Mouse (Mus musculus) adrenal gland, adult (tissue): Measurements from ENCODE around the gene Brip1.

ENCODE experiments used
- DNase-seq, 2 experiments: peaks; one replicate each; pipeline ENCODE4 v3.0.0; 2022 to 2023; ENCODE audit warnings: low spot score in 1 of 2; ENCODE audit not compliant: inconsistent age in 2 of 2

Brip1 gene

GRCm38 (mm10) chr11:86201037-86201786 is at the start of gene Brip1:
Gene Brip1, minus strand, starts transcription at chr11:86201193.
- peak; percentile 92 to 97 for DNase-seq

DNA sequence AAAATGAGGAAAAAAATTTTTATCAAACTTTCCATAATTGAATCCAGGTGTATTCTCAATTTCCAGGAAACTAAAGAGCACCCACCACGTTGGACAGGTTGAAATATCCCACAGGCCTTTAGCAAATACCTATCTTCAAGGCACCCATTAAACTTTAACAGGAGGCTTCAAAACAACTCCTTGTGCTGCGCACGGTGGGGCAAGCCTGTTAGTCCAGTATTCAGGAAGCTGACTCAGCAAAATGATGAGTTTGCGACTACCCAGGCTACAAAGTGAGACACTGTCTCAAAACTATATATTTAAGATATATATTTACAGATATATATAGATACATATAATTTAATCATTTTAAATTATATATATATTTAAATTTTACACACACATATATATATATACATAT is 31.5 kb upstream of the Brip1 start:
- no peak for DNase-seq

DNA sequence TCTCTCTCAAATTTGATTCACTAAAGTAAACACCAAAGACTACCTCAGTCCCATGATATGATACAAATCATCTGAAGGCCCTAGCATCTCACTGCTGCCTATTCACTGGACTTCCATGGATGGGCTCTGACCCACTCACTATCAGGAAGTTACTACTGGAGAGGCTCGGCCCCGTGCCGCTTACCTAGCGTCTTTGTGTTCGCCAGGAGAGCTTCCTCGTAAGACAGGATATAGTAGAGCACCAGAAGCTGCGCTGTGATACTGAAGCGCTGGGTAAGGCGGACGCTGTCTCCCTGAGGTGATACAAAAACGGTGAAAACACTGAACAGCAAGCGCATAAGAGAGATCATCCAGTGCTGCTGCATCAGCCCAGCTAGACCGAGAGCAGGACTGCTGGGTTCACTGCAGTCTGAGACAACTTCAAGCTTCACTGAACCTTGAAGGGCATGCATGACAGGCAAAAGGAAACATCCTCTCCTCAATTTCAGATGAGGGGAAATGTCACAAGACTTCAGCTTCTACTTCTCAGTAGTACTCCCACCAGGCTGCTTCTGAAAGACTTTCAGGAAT is 30.9 kb upstream of the Brip1 start:
- no peak for DNase-seq

- no peak for DNase-seq
Measured at GRCm38 (mm10) chr11:86226646-86227180, 25.7 kb upstream of the Brip1 start.

GRCm38 (mm10) chr11:86225761-86226160 is 24.8 kb upstream of the Brip1 start:
- no peak for DNase-seq

GRCm38 (mm10) chr11:86211803-86212202 is 10.8 kb upstream of the Brip1 start:
- DNase-seq, result no peak

DNA sequence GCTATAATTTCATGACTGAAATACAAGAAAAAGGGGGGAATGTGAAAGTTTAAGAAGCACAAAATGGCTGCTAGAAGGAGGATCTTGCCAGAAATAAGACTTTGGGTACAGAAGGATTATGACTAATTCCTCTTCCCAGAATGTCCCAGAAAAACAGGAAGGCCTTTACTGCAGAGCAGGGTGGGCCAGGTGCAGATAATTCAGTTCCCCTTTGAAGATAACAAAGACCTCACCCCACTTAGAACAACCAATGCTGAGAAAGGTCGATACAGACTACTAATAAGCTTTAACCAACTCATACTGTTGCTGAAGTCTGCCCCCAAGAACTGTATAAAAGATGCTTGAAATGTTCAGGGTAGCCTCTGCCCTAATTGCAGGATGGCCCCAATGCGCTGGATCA is 8.1 kb upstream of the Brip1 start:
- no peak for DNase-seq

DNA sequence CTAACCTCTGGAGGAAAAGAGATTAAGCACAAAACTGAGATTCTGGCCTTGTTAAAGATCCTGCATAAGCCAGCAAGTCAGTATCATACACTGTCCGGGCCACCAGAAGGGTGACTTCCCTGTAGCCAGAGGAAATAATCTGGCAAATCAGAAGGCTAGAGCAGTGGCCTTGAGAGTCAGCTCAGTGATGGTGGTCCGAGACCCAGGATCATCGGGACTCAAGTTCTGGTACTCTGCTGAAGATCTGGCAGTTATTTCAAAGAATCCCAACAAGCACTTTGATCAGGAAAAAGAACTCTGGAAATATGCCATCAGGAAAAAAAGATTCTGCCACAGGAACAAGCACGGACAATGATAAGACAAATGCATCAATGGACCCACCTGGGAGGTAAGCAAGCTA is 4.9 kb upstream of the Brip1 start:
- DNase-seq, result no peak

DNA sequence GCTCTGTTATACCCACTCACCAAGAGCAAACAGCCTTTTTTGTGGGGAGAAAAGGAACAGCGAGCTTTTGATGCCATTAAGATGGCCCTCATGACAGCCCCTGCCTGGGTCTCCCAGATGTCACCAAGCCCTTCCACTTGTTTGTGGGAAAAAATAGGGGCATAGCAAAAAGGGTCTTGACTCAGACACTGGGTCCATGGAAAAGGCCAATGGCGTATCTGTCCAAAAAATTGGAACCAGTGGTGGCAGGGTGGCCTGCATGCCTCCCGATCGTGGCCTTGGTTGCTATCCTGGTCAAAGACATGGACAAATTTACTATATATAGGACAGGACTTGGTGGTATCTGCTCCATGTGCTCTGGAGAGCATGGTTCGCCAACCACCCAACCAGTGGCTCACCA is 4.0 kb upstream of the Brip1 start:
- no peak for DNase-seq

DNA sequence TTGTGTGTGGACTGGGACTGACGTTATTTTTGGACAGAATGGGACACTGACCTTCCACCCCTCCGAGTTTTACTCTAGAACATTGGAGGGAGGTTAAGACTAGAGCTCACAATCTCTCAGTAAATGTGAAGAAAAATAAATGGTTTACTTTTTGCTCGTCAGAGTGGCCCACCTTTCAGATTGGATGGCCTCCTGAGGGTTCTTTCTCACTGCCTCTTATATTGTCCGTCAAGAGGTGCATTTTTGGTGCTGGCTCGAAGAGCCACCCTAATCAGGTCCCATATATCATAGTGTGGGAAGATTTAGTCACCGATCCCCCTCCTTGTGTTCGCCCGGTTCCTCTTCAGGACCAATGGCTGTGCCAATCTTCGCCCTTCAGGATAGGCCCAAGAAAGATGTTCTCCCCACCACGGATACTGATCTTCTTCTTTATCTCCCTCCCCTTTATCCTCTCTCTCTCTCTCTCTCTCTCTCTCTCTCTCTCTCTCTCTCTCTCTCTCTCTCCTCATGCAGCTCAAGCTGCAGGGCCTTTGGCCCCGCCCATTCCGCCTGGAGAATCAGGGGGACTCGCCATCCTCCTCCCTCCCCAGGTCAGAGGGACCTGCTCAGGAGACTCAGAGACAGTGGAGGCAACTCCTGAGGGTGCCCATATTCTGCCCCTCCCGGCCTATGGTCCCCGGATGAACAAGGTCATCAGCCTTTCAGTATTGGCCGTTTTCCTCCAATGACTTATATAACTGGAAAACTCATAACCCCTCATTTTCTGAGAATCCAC is 1.1 kb upstream of the Brip1 start:
- peak; percentile 36 to 70 for DNase-seq

DNA sequence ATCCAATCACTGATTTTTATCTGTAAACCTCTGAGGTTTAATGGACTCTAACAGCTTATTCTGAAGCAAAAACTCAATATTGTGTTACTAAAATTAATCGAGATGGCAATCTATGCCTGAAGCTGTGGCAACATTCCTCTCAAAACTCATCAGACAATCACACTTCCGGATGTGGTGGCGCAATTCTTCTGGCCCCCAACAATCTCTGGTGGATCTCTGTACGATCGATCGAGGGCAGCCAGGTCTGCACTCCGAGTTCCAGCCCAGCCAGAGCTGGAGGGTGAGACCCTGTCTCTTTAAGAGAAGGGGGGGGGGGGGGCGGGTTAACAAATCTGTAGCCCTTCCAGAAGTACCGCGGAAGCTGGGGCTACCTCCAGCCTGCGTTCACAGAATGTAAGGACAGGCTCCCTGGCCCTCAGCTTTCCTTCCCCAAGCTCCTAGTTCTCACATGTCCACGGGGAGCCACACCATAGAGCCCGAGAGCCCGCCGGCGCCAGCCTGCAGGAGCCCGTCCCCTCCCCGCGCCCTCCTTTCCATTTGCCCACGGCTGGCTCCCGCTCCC is 452 bp downstream of the Brip1 start:
- DNase-seq, result peak in 1 of 2 experiments; percentile 15

GRCm38 (mm10) chr11:86199733-86200132 is 1.3 kb downstream of the Brip1 start:
- DNase-seq, result no peak

GRCm38 (mm10) chr11:86185224-86185623 is 15.8 kb downstream of the Brip1 start:
- DNase-seq, result peak in 1 of 2 experiments; percentile 58

DNA sequence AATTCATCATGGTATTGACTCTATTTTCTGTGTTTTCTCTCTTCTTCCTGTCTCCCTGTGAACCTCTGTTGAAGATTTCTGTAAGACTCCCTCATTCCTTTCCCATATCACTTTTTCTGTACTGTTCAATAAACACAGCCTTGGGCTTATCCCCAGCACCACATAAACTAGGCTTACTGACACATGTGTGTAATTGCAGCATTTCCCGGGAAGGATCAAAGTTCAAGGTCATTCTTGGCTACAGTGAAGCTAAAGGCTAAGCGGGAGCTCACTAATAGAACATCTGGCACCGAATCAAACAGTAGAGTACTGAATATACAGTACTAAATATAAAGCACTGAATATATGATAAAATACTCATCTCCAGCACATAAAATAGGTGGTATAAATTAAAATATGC is 25.2 kb downstream of the Brip1 start:
- peak in 1 of 2 experiments; percentile 66 for DNase-seq

DNA sequence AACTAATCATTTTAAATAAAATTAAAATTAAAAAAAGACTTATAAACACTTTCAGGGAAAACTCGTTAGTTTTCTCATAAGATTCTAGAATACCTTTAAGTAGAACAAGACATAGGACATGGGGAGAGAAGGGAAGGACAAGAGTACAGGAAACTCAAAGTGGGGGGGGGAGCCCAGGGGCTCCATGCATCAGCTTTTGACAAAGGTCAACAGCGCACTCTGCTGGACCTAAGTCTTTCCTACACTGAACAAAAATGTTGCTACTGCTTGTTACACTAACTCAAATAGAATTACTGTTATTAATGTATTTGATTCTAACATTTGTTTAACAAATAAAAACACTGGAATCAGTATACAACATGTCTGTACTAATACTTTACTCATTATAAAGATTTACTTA is 26.8 kb downstream of the Brip1 start:
- DNase-seq, result peak; percentile 42 to 82

DNA sequence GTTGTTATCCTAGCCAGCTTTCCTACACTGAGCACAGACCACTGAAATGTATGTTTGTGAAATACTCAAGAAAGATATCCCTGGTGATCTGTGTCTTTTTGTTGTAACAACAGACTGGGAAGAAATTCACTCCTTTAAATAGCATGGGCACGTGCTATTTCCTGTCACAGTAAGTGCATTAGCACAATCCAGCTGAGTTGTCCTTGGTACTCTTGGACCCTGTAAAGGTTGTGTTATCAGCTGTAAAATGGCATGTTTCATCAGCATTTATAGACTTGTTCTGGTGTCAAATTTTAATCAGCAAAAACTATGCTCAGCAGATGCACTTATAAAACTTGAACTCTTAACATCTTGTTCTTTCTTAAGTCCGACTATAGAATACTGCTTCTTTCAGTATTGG is 30.2 kb downstream of the Brip1 start:
- DNase-seq, result no peak

- DNase-seq, result no peak
Measured at GRCm38 (mm10) chr11:86160251-86160650, 40.7 kb downstream of the Brip1 start.

GRCm38 (mm10) chr11:86158950-86159349 is 42.0 kb downstream of the Brip1 start:
- DNase-seq, result no peak

- no peak for DNase-seq
Measured at GRCm38 (mm10) chr11:86155638-86156037, 45.4 kb downstream of the Brip1 start.

- DNase-seq, result peak in 1 of 2 experiments; percentile 31
Measured at GRCm38 (mm10) chr11:86131324-86131723, 69.7 kb downstream of the Brip1 start.

- DNase-seq, result no peak
Measured at GRCm38 (mm10) chr11:86117078-86117869, 83.7 kb downstream of the Brip1 start.
